Mouse (Mus musculus) lung, embryonic 16.5 days (tissue): ENCODE results near the gene Rad9a. TPM values are rescaled to one million over a fixed set of nuclear protein-coding genes. Genes with fewer than 3 reads are reported as not detected.

Experiments used
- ATAC-seq: fragments of 200-750 bp; cut with Nextera tagmentation; 2 replicates; pipeline ENCODE4 v1.8.0; 2017; ENCODE audit warnings: low read depth, mild to moderate bottlenecking, moderate library complexity
- H3K27ac ChIP-seq: fragments of 300-500 bp; sonication (generic); 2 replicates; pipeline ENCODE4 v1.5.1; 2014; ENCODE audit warnings: mild to moderate bottlenecking, control low read depth, low read length
- H3K27me3 ChIP-seq: fragments of 300-500 bp; sonication (generic); 2 replicates; pipeline ENCODE4 v1.6.1; 2014; ENCODE audit warnings: low read depth, low read length, mixed read lengths; ENCODE audit not compliant: control insufficient read depth, insufficient read depth
- H3K36me3 ChIP-seq: fragments of 300-500 bp; sonication (generic); 2 replicates; pipeline ENCODE4 v1.6.1; 2014; ENCODE audit warnings: low read length; ENCODE audit not compliant: control insufficient read depth, insufficient read depth
- H3K4me1 ChIP-seq: fragments of 300-500 bp; sonication (generic); replicated peaks from 2 replicates; pipeline ENCODE4 v1.6.1; 2014; ENCODE audit warnings: low read length, mixed read lengths; ENCODE audit not compliant: control insufficient read depth, insufficient read depth
- H3K4me2 ChIP-seq: fragments of 300-500 bp; sonication (generic); 2 replicates; pipeline ENCODE4 v1.6.1; 2014; ENCODE audit warnings: low read depth, low read length, control low read depth
- H3K4me3 ChIP-seq: fragments of 300-500 bp; sonication (generic); 2 replicates; pipeline ENCODE4 v1.5.1; 2014; ENCODE audit warnings: mild to moderate bottlenecking, low read length, control low read depth
- H3K9ac ChIP-seq: fragments of 300-500 bp; sonication (generic); 2 replicates; pipeline ENCODE4 v1.6.1; 2014; ENCODE audit warnings: low read length, control low read depth
- H3K9me3 ChIP-seq: fragments of 300-500 bp; sonication (generic); 2 replicates; pipeline ENCODE4 v1.6.1; 2016; ENCODE audit warnings: low read length; ENCODE audit not compliant: control insufficient read depth
- WGBS: fragments of 180-500 bp; shearing (Covaris S2); extraction: QIAGEN DNeasy Blood & Tissue Kit; methylation state at CpG from one replicate; pipeline ENCODE4 v1.1.7; 2014; 5-methylcytosine and 5-hydroxymethylcytosine counted together
- polyA plus RNA-seq: library from polyadenylated mRNA; unstranded; fragments of >200 nt; fragmentation: Nextera tagmentation; extraction: Ambion mirVana; gene quantifications from 2 replicates; pipeline ENCODE4 v1.2.1, GENCODE M21; 2015

The Rad9a gene
- polyA plus RNA-seq, 1 experiment from 2014 or later: 33.6 TPM

- Histone ChIP-seq H3K4me3 (no peak overlapping the region), H3K4me2 (no peak overlapping the region), H3K9me3 (no peaks in the 10 kb centered on the region), H3K27ac (peak overlapping the region; percentile 66; the same call in 1 of the 2 replicates), H3K4me1 (peaks cover 20% of the 10 kb centered on the region), H3K36me3 (peaks cover 4% of the 10 kb centered on the region; the same call in 1 of the 2 replicates), H3K27me3 (peaks cover 6% of the 10 kb centered on the region), H3K9ac (0 out of 2 replicates have a peak overlapping the region, but pooled peaks have one; percentile 11)
- WGBS: 64% methylated on average over 3 of the region's 3 CpGs
- no peak for ATAC-seq
Observed at GRCm38 (mm10) chr19:4203148-4203547, 1.7 kb upstream of the Rad9a start.

- peak overlapping the region; percentile 99 for H3K4me2 ChIP-seq
- 23% methylated on average over 7 of the region's 7 CpGs for WGBS
- peak overlapping the region; percentile 84 for H3K4me3 ChIP-seq
- no peaks in the 10 kb centered on the region for H3K9me3 ChIP-seq
- peak overlapping the region; percentile 86 for H3K9ac ChIP-seq
- peaks cover 6% of the 10 kb centered on the region for H3K27me3 ChIP-seq
- H3K27ac ChIP-seq: peak overlapping the region; percentile 45; the same call in 1 of the 2 replicates
- ATAC-seq: no peak
- H3K36me3 ChIP-seq: peaks cover 9% of the 10 kb centered on the region
- H3K4me1 ChIP-seq: peaks cover 20% of the 10 kb centered on the region
Observed at GRCm38 (mm10) chr19:4202149-4202548, 687 bp upstream of the Rad9a start.

GRCm38 (mm10) chr19:4197180-4197579, 4.3 kb downstream of the Rad9a start:
- Histone ChIP-seq H3K4me2 (no peak overlapping the region), H3K9me3 (no peaks in the 10 kb centered on the region), H3K27ac (no peak overlapping the region), H3K36me3 (peaks cover 39% of the 10 kb centered on the region), H3K9ac (no peak overlapping the region), H3K4me1 (peaks cover 23% of the 10 kb centered on the region), H3K4me3 (no peak overlapping the region), H3K27me3 (no peaks in the 10 kb centered on the region)
- whole genome bisulfite sequencing: 66% methylated on average over 3 of the region's 3 CpGs
- ATAC-seq: no peak

- 27% methylated on average over 5 of the region's 5 CpGs for WGBS
Observed at GRCm38 (mm10) chr19:4196548-4196947, 4.9 kb downstream of the Rad9a start.

GRCm38 (mm10) chr19:4196048-4196447, 5.4 kb downstream of the Rad9a start:
- Histone ChIP-seq H3K27me3 (no peaks in the 10 kb centered on the region), H3K9me3 (no peaks in the 10 kb centered on the region), H3K4me1 (peaks cover 25% of the 10 kb centered on the region), H3K36me3 (peaks cover 39% of the 10 kb centered on the region), H3K4me3 (no peak overlapping the region), H3K9ac (no peak overlapping the region), H3K27ac (no peak overlapping the region), H3K4me2 (no peak overlapping the region)
- WGBS: 49% methylated on average over 2 of the region's 2 CpGs
- no peak for ATAC-seq

More at GRCm38 (mm10) chr19:4196548-4196947, 4.9 kb downstream of the Rad9a start:
- ATAC-seq: no peak
- Histone ChIP-seq H3K36me3 (peaks cover 39% of the 10 kb centered on the region), H3K4me2 (no peak overlapping the region), H3K9me3 (no peaks in the 10 kb centered on the region), H3K27me3 (no peaks in the 10 kb centered on the region), H3K27ac (no peak overlapping the region), H3K9ac (no peak overlapping the region), H3K4me3 (no peak overlapping the region), H3K4me1 (peaks cover 20% of the 10 kb centered on the region)

GRCm38 (mm10) chr19:4194776-4195650, 6.4 kb downstream of the Rad9a start:
- peaks cover 16% of the 10 kb centered on the region for H3K4me1 ChIP-seq
- no peak for ATAC-seq
- H3K36me3 ChIP-seq: peaks cover 39% of the 10 kb centered on the region
- H3K9me3 ChIP-seq: no peaks in the 10 kb centered on the region
- H3K27me3 ChIP-seq: no peaks in the 10 kb centered on the region
- no peak overlapping the region for H3K4me2 ChIP-seq
- no peak overlapping the region for H3K4me3 ChIP-seq
- 70% methylated on average over 12 of the region's 12 CpGs for WGBS
- H3K27ac ChIP-seq: no peak overlapping the region
- no peak overlapping the region for H3K9ac ChIP-seq

GRCm38 (mm10) chr19:4194021-4194724, 7.3 kb downstream of the Rad9a start:
- Histone ChIP-seq H3K4me2 (no peak overlapping the region), H3K27ac (no peak overlapping the region), H3K4me1 (peaks cover 16% of the 10 kb centered on the region), H3K9ac (no peak overlapping the region), H3K9me3 (no peaks in the 10 kb centered on the region), H3K4me3 (no peak overlapping the region), H3K27me3 (no peaks in the 10 kb centered on the region), H3K36me3 (peaks cover 35% of the 10 kb centered on the region)
- 79% methylated on average over 8 of the region's 8 CpGs for WGBS
- no peak for ATAC-seq

- Histone ChIP-seq H3K27ac (no peak overlapping the region; the same call in 1 of the 2 replicates), H3K36me3 (peaks cover 35% of the 10 kb centered on the region), H3K4me3 (peak overlapping the region; percentile 88), H3K9me3 (no peaks in the 10 kb centered on the region), H3K27me3 (no peaks in the 10 kb centered on the region), H3K4me1 (peaks cover 16% of the 10 kb centered on the region), H3K9ac (peak overlapping the region; percentile 99), H3K4me2 (peak overlapping the region; percentile 73)
- 45% methylated on average over 6 of the region's 6 CpGs for WGBS
- ATAC-seq: no peak
Observed at GRCm38 (mm10) chr19:4193129-4193528, 8.3 kb downstream of the Rad9a start.
